Mouse (Mus musculus): ENCODE measurements at regions not wholly inside any gene's neighbourhood (a gene's known extent, or its start where the extent isn't known, plus 50 kb on each side); places are given as distances from the start of the nearest gene placed in this dataset.

GRCm38 (mm10) chr19:26193664-26194063, 411.2 kb upstream of the Smarca2 start:
- TF ChIP-seq CTCF (conservative IDR thresholded peaks at IDR 0.05; ENCODE audit: low read length) = no peak
- TF ChIP-seq POU5F1 (IDR thresholded peaks at IDR 0.05; ENCODE audit: borderline replicate concordance, low read length) = no peak
- no peak for TF ChIP-seq NANOG (IDR thresholded peaks at IDR 0.05; ENCODE audit: borderline replicate concordance, low read length)
